Mouse (Mus musculus): ENCODE measurements at regions not wholly inside any gene's neighbourhood (a gene's known extent, or its start where the extent isn't known, plus 50 kb on each side); places are given as distances from the start of the nearest gene placed in this dataset.

DNA sequence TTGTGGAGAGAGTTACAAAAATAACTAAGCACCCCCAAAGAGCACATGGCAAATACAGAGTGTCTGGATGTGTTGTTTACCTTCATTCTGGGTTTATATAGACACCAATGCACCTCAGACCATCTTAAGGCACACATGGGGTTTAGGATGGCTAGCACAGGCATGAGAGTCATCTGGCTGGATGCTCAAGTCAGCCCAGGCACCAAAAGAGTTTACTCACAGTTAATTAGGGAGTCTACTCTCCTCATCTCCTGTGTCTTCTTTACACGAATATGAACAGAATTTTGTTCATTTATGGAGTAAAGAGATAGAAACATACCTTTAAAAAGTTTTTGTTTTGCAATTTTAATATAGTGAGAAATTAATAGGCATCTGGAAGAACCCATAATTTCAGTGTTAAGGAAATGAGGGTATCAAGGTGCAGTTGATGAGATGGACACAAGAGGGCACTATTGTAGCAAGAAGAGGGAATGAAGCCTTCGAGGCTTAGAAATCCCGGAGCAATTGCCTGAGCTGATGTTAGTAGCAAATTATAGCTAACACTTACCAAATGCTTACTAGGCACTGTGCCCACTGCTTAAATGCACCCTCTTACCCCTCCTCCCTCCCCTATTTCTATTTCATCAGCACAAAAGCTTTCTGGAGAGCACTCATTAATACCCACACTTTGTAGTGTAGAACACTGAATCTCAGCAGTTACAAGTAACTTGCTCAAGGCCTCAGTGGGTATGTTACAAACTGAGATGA, 174.6 kb downstream of the Eepd1 start:
- no peaks in the 10 kb centered on the region for H3K4me1 ChIP-seq
- no peak overlapping the region for H3K4me3 ChIP-seq
- 8% methylated on average over 3 of the region's 3 CpGs for WGBS
- DNase-seq (ENCODE audit: extremely low spot score, low spot score): peak; percentile 26
- H3K27ac ChIP-seq: no peak overlapping the region
- no peaks in the 10 kb centered on the region for H3K27me3 ChIP-seq (ENCODE audit: poor library complexity, severe bottlenecking)
- H3K9me3 ChIP-seq: no peaks in the 10 kb centered on the region
- H3K36me3 ChIP-seq (replicated peaks): no peaks in the 10 kb centered on the region

DNA sequence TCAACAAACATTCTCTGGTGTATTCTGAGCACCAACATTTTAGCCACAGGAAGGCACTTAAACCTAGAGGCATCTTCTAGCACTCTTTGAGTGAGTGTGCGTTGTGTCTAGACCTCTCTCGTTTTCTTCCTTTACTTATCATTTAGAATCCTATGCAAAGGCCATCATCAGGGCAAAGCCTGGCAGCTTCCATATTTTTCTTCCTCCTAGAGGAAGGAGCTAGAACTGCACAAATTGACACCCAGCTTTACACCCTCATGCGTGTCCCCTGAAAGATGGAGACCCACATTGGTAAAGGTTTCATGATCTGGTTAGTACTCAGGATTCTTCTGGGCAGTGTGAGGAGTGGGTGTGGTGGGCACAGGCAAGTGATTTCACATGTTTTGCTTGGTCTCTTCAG, 175.2 kb downstream of the Eepd1 start:
- no peak overlapping the region for H3K27ac ChIP-seq
- H3K4me3 ChIP-seq: no peak overlapping the region
- 85% methylated on average over 3 of the region's 3 CpGs for WGBS
- H3K27me3 ChIP-seq (ENCODE audit: poor library complexity, severe bottlenecking): no peaks in the 10 kb centered on the region
- H3K4me1 ChIP-seq: no peaks in the 10 kb centered on the region
- no peaks in the 10 kb centered on the region for H3K36me3 ChIP-seq (replicated peaks)
- no peak for DNase-seq (ENCODE audit: extremely low spot score, low spot score)
- H3K9me3 ChIP-seq: no peaks in the 10 kb centered on the region

DNA sequence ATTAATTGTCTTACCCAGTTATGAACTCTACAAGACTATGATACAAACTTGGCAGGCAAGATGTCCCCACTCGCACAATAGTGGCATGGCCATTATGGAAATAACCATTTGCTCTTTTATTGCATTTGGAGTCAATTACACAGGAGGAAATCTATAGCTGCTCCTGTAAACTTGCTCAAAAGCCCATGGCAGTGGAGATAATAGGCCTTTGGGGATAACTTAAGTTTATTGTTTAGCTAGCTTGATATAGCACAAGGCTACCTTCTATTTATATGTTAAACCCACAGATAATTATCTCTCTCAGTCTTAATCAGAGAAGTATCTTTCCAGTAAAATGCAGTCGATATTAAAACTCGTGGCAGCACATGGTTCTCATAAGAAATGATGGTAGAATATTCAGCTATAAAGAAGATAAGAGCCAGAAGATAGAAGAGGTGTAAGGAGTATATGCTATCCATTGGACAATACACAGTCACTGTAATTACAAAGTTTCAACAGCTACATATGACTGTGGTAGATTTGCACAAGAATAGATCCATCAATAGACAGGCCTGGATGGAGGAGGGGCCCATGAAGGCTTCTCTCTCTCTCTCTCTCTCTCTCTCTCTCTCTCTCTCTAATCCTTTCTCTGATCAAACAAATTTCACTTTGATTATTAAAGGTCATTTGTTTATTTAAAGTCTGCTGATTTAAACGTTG, 202.4 kb downstream of the Eepd1 start:
- WGBS: 84% methylated on average over 4 of the region's 4 CpGs
- Histone ChIP-seq H3K27me3 (ENCODE audit: poor library complexity, severe bottlenecking) (no peaks in the 10 kb centered on the region), H3K27ac (no peak overlapping the region), H3K4me3 (no peak overlapping the region), H3K4me1 (no peaks in the 10 kb centered on the region), H3K9me3 (no peaks in the 10 kb centered on the region), H3K36me3 (replicated peaks) (no peaks in the 10 kb centered on the region)
- no peak for DNase-seq (ENCODE audit: extremely low spot score, low spot score)

DNA sequence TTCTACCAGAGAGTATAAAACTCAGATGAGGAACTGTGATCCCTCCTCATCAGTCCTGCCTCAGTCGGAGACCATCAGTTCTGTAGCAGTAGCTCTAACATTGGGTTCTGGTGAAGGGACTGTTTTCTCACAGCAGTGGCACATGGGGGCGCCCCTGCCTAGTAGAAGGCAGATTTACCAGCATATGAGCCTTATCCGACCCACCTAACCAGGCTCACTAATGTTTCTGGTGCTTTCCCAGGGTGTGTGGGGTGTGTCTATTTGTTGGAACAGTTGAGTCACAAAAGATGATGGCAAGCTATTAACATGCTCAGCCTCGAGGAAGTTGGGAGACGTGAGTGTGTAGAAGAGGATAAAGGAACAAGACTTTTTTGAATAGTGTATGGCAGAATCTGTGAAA, 212.3 kb downstream of the Eepd1 start:
- DNase-seq (ENCODE audit: extremely low spot score, low spot score): peak; percentile 30
- H3K27ac ChIP-seq: no peak overlapping the region
- peaks cover 23% of the 10 kb centered on the region for H3K27me3 ChIP-seq (ENCODE audit: poor library complexity, severe bottlenecking)
- WGBS: 32% methylated on average over 5 of the region's 5 CpGs
- no peaks in the 10 kb centered on the region for H3K36me3 ChIP-seq (replicated peaks)
- H3K4me3 ChIP-seq: no peak overlapping the region
- 0 out of 2 replicates have a peak, but pooled peaks cover 2% of the 10 kb centered on the region for H3K9me3 ChIP-seq
- H3K4me1 ChIP-seq: peaks cover 18% of the 10 kb centered on the region

DNA sequence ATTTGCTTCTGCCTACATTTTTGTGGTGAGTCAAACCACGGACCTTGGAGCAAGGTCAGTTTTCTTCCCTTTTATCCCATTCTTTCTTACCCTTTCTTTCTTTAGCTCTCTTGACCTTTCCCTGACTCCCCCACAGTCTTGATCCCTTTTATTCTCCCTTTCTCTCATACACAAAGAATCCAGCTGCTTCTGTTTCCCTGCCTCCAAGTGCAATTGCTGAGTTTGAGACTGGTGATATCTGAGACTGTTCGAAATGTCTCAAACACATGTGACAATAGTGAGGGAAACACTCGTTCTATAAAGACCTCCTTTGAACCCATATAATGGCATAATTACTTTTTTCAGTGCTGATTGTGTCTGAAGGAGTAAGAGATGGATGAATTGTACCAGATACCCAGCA, 213.7 kb downstream of the Eepd1 start:
- Histone ChIP-seq H3K27me3 (ENCODE audit: poor library complexity, severe bottlenecking) (peaks cover 23% of the 10 kb centered on the region), H3K27ac (no peak overlapping the region), H3K36me3 (replicated peaks) (no peaks in the 10 kb centered on the region)

DNA sequence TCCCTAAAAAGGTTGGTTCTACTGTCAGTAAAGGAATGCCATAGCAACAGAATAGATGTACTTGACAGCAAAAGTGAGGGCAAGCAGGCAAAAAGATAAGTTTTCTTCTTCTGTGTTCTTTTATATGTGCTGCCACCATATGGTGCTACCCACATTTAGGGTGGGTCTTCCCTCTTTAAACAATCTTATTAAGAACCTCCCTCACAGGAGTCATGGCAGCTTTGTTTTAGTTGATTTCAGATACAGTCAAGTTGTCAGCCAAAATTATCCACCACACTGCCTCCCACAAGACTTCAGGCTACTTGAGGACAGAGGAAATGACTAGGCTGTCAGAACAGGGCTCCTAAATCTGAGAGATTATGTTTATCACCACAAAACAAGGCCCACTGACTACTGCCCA, 232.3 kb downstream of the Eepd1 start:
- Histone ChIP-seq H3K4me1 (no peaks in the 10 kb centered on the region), H3K4me3 (no peak overlapping the region), H3K36me3 (replicated peaks) (no peaks in the 10 kb centered on the region), H3K9me3 (no peaks in the 10 kb centered on the region), H3K27ac (no peak overlapping the region), H3K27me3 (ENCODE audit: poor library complexity, severe bottlenecking) (no peaks in the 10 kb centered on the region)
- DNase-seq (ENCODE audit: extremely low spot score, low spot score): no peak

More for the DNA sequence above, 213.7 kb downstream of the Eepd1 start:
- H3K4me1 ChIP-seq: peaks cover 18% of the 10 kb centered on the region
- 14% methylated on average over 3 of the region's 3 CpGs for WGBS
- no peak overlapping the region for H3K4me3 ChIP-seq
- peak; percentile 15 for DNase-seq (ENCODE audit: extremely low spot score, low spot score)
- no peaks in the 10 kb centered on the region for H3K9me3 ChIP-seq

DNA sequence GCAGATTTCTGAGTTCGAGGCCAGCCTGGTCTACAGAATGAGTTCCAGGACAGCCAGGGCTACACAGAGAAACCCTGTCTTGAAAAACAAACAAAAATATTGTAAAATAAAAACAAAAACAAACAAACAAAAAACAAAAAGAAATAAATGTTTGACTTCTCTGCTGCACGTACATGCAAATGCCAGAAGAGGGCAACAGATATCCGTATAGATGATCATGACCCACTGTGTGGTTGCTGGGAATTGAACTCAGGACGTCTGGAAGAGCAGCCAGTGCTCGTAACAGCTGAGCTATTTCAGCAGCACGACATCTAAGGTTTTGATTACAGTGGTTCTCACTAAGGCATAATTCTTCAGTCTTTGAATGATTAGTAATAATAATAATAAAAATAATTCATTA, 262.8 kb downstream of the Eepd1 start:
- H3K9me3 ChIP-seq: no peaks in the 10 kb centered on the region
- WGBS: 71% methylated on average over 6 of the region's 6 CpGs

DNA sequence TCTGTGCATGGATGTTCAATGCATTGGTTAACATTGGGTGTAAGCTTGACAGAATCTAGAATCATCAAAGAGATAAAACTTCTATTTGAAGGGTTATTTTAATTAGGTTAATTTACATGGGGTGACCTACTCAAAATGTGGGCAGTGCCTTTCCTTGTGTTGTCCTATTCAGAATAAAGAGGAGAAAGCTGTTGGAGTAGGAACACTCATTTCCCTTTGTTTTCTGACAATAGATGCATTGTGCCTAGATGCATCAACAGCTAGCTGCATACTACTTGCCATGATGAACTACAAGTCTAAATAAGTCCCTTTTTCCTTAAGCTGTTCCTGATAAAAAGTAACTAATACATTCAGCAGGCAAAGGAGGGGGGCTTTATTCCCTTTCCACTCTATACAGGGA, 269.8 kb downstream of the Eepd1 start:
- no peaks in the 10 kb centered on the region for H3K36me3 ChIP-seq (replicated peaks)
- no peaks in the 10 kb centered on the region for H3K27me3 ChIP-seq (ENCODE audit: poor library complexity, severe bottlenecking)
- no peaks in the 10 kb centered on the region for H3K4me1 ChIP-seq
- no peaks in the 10 kb centered on the region for H3K9me3 ChIP-seq
- no peak overlapping the region for H3K4me3 ChIP-seq
- DNase-seq (ENCODE audit: extremely low spot score, low spot score): no peak
- no peak overlapping the region for H3K27ac ChIP-seq

More for the DNA sequence above, 262.8 kb downstream of the Eepd1 start:
- Histone ChIP-seq H3K4me1 (no peaks in the 10 kb centered on the region), H3K27ac (no peak overlapping the region), H3K27me3 (ENCODE audit: poor library complexity, severe bottlenecking) (no peaks in the 10 kb centered on the region), H3K36me3 (replicated peaks) (no peaks in the 10 kb centered on the region), H3K4me3 (no peak overlapping the region)
- no peak for DNase-seq (ENCODE audit: extremely low spot score, low spot score)

DNA sequence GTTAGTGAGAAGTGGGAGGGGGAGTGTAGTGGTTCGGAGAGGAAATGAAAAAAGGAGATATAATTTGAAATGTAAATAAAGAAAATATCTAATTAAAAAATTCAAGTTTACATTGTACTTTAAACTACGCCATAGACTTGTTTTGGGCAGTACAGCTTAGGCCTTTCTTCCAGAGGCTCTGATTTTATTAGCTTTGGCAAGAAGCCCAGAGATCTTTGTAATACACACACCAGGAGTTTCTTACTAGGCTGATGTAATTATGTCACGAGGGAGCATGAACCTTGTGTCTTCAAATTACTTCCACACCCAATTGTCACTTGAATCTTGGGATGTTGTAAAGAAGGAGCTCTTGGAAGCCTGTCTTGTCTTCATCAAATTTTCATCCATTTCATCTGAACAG, 292.6 kb downstream of the Eepd1 start:
- WGBS: 90% methylated on average over 3 of the region's 3 CpGs
- H3K36me3 ChIP-seq (replicated peaks): no peaks in the 10 kb centered on the region
- no peaks in the 10 kb centered on the region for H3K4me1 ChIP-seq
- H3K4me3 ChIP-seq: no peak overlapping the region
- H3K27me3 ChIP-seq (ENCODE audit: poor library complexity, severe bottlenecking): no peaks in the 10 kb centered on the region
- H3K9me3 ChIP-seq: no peaks in the 10 kb centered on the region
- no peak overlapping the region for H3K27ac ChIP-seq
- no peak for DNase-seq (ENCODE audit: extremely low spot score, low spot score)

DNA sequence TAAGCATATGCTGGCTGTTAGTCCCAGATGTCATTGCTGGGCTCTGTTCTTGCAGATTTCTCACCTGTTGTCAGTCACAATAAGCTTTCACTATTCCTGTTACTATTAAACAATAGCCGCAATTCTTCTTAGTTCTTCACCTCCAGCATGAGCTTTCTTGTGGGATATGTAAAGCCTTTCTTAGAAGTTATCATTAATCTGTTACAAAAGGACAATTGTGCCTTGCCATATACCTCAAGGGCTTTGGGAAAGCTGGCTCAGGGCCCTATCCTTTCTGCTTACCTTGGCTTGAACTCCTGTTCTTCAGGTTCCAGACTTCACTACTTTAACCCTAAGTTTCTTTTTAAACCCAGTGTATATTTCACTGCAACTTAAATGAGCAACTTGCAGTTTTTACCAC, 301.3 kb downstream of the Eepd1 start:
- Histone ChIP-seq H3K27me3 (ENCODE audit: poor library complexity, severe bottlenecking) (no peaks in the 10 kb centered on the region), H3K36me3 (replicated peaks) (no peaks in the 10 kb centered on the region), H3K9me3 (peaks cover 8% of the 10 kb centered on the region; the same call in 1 of the 2 replicates), H3K4me1 (no peaks in the 10 kb centered on the region), H3K4me3 (no peak overlapping the region), H3K27ac (no peak overlapping the region)
- DNase-seq (ENCODE audit: extremely low spot score, low spot score): no peak
- WGBS: 95% methylated on average over 1 of the region's 1 CpGs

DNA sequence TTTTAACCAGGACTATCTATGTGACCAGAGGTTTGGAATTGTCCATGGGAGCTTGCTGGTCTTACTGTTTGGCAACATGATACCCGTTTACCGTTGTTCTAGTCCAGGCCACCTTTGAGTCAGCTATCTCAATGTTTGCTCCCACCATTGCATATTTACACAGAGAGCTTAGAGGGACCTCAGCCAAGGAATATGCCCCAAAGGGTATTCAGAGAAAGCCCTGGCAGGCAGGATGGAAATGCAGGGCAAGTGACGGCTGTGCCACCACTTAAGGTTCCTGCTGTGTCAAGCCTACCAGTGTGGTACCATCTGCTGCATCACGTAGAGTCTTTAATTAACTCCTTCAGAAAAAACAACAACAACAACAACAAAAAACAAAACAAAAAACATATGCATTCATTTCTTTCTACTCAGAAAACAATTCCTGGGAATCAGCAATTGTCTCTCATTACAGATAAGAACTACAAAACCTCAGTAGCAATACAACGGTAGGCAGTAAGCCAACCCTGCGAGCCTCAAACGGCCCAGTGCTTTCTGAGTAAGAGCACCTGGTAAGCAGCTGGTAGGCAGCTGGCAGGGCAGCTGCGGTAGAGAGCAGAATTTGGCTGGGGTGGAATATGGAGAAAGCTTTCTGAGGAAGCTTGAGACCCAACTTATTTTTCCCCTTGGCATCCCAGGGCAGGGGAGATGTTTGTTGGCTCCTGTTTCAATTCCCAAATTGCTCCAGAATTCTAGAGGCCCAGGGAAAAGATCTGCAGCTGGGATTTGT, 314.0 kb downstream of the Eepd1 start:
- Histone ChIP-seq H3K4me1 (no peaks in the 10 kb centered on the region), H3K36me3 (replicated peaks) (no peaks in the 10 kb centered on the region), H3K27me3 (ENCODE audit: poor library complexity, severe bottlenecking) (no peaks in the 10 kb centered on the region), H3K9me3 (0 out of 2 replicates have a peak, but pooled peaks cover 4% of the 10 kb centered on the region), H3K4me3 (no peak overlapping the region), H3K27ac (no peak overlapping the region)
- WGBS: 87% methylated on average over 8 of the region's 8 CpGs
- no peak for DNase-seq (ENCODE audit: extremely low spot score, low spot score)

DNA sequence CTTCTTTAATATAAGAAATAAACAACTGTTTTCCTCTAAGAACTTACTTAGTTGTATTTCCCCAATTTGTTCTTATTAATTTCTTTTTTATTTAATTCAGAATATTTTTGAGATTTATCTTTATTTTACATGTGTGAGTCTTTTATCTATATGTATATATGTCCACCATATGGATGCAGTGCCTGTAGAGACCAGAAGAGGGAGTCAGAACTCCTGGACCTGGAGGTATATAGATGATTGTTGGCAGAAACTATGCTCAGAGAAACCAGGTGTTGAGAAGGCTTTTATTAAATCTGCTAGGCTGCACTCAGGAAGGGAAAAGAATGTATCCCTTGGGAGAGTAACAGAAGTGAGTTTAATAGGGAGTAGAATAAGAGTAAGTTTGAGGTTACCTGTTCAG, 328.2 kb downstream of the Eepd1 start:
- DNase-seq (ENCODE audit: extremely low spot score, low spot score): no peak
- H3K27ac ChIP-seq: no peak overlapping the region
- no peaks in the 10 kb centered on the region for H3K27me3 ChIP-seq (ENCODE audit: poor library complexity, severe bottlenecking)
- H3K4me3 ChIP-seq: no peak overlapping the region
- no peaks in the 10 kb centered on the region for H3K4me1 ChIP-seq
- no peaks in the 10 kb centered on the region for H3K36me3 ChIP-seq (replicated peaks)
- H3K9me3 ChIP-seq: no peaks in the 10 kb centered on the region

DNA sequence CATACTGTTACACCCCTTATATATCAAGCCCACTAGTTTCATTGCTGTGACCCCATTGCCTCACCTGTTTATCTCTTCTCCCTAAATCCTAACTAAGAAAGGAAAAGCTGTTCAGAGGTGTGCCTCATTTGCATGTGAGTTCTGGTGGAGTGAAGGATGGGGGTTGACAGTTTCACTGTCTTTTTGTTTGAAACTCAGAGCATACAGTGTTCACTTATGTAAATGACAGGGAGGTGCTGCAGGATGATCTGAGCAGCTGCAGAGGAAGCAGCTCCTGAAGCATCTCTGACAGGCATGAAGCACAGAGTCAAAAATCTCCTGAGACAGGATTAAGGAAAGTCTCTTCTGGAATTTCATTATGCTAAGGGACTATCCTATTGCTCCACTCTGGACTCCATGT, 351.9 kb downstream of the Eepd1 start:
- Histone ChIP-seq H3K9me3 (no peaks in the 10 kb centered on the region), H3K36me3 (replicated peaks) (no peaks in the 10 kb centered on the region), H3K4me1 (no peaks in the 10 kb centered on the region), H3K27ac (no peak overlapping the region), H3K4me3 (no peak overlapping the region), H3K27me3 (ENCODE audit: poor library complexity, severe bottlenecking) (no peaks in the 10 kb centered on the region)
- DNase-seq (ENCODE audit: extremely low spot score, low spot score): no peak

Measured in forebrain, embryonic 10.5 days (tissue).